Mouse (Mus musculus) intestine, embryonic 16.5 days (tissue): ENCODE data around the gene Mip. TPM values are rescaled to one million over a fixed set of nuclear protein-coding genes. Genes with fewer than 3 reads are reported as not detected.

Experiments used
- ATAC-seq: fragments of 200-750 bp; cut with Nextera tagmentation; 2 replicates; pipeline ENCODE4 v1.8.0; 2017; ENCODE audit warnings: moderate TSS enrichment, moderate library complexity
- H3K27ac ChIP-seq: fragments of 300-500 bp; sonication (generic); 2 replicates; pipeline ENCODE4 v1.5.1; 2014; ENCODE audit warnings: mild to moderate bottlenecking, low read length
- H3K27me3 ChIP-seq: fragments of 300-500 bp; sonication (generic); replicated peaks from 2 replicates; pipeline ENCODE4 v1.6.1; 2014; ENCODE audit warnings: low read length, control low read depth, mixed read lengths; ENCODE audit not compliant: control insufficient read depth, insufficient read depth
- H3K36me3 ChIP-seq: fragments of 300-500 bp; sonication (generic); 2 replicates; pipeline ENCODE4 v1.6.1; 2014; ENCODE audit warnings: low read length, control low read depth; ENCODE audit not compliant: control insufficient read depth, insufficient read depth
- H3K4me1 ChIP-seq: fragments of 300-500 bp; sonication (generic); 2 replicates; pipeline ENCODE4 v1.6.1; 2014; ENCODE audit warnings: low read length, control low read depth, mixed read lengths; ENCODE audit not compliant: control insufficient read depth, insufficient read depth
- H3K4me2 ChIP-seq: fragments of 300-500 bp; sonication (generic); 2 replicates; pipeline ENCODE4 v1.6.1; 2014; ENCODE audit warnings: low read depth, low read length, control low read depth
- H3K4me3 ChIP-seq: fragments of 300-500 bp; sonication (generic); 2 replicates; pipeline ENCODE4 v1.5.1; 2014; ENCODE audit warnings: mild to moderate bottlenecking, low read length
- H3K9ac ChIP-seq: fragments of 300-500 bp; sonication (generic); 2 replicates; pipeline ENCODE4 v1.6.1; 2014; ENCODE audit warnings: low read depth, low read length
- H3K9me3 ChIP-seq: fragments of 300-500 bp; sonication (generic); 2 replicates; pipeline ENCODE4 v1.6.1; 2016; ENCODE audit warnings: low read length, control low read depth; ENCODE audit not compliant: control insufficient read depth
- WGBS: fragments of 180-500 bp; shearing (Covaris S2); extraction: QIAGEN DNeasy Blood & Tissue Kit; methylation state at CpG from one replicate; pipeline ENCODE4 v1.1.7; 2014; 5-methylcytosine and 5-hydroxymethylcytosine counted together
- polyA plus RNA-seq: library from polyadenylated mRNA; unstranded; fragments of >200 nt; fragmentation: Nextera tagmentation; extraction: Ambion mirVana; gene quantifications from 2 replicates; pipeline ENCODE4 v1.2.1, GENCODE M21; 2015

The Mip gene
- polyA plus RNA-seq, result 0.06 TPM in 1 of 2 replicates, not detected in the other

- no peak within 1 kb of the TSS for H3K4me2 ChIP-seq
Measured at GRCm38 (mm10) chr10:128225538-128225937, at the start of gene Mip. Gene Mip (plus strand): TSS chr10:128225838.

GRCm38 (mm10) chr10:128175996-128176755 is 49.5 kb upstream of the Mip start:
- no peaks in the 10 kb centered on the region for H3K36me3 ChIP-seq
- H3K27ac ChIP-seq, result peak overlapping the region; percentile 84
- 1% methylated on average over 17 of the region's 17 CpGs for WGBS
- H3K4me2 ChIP-seq, result peak overlapping the region; percentile 68
- H3K4me3 ChIP-seq, result peak overlapping the region; percentile 67
- H3K27me3 ChIP-seq, result no peaks in the 10 kb centered on the region
- no peaks in the 10 kb centered on the region for H3K9me3 ChIP-seq
- peak; percentile 83 for ATAC-seq
- peaks cover 15% of the 10 kb centered on the region for H3K4me1 ChIP-seq
- H3K9ac ChIP-seq, result peak overlapping the region; percentile 72

More at GRCm38 (mm10) chr10:128225538-128225937, at the start of gene Mip:
- H3K27me3 ChIP-seq, result no peaks in the 10 kb centered on the region
- no peak within 1 kb of the TSS for H3K9ac ChIP-seq
- no peaks in the 10 kb centered on the region for H3K36me3 ChIP-seq
- H3K4me1 ChIP-seq, result no peaks in the 10 kb centered on the region
- H3K4me3 ChIP-seq, result no peak within 1 kb of the TSS
- WGBS, result 50% methylated on average over 4 of the region's 4 CpGs
- no peaks in the 10 kb centered on the region for H3K9me3 ChIP-seq
- no peak for ATAC-seq
- H3K27ac ChIP-seq, result no peak within 1 kb of the TSS

DNA sequence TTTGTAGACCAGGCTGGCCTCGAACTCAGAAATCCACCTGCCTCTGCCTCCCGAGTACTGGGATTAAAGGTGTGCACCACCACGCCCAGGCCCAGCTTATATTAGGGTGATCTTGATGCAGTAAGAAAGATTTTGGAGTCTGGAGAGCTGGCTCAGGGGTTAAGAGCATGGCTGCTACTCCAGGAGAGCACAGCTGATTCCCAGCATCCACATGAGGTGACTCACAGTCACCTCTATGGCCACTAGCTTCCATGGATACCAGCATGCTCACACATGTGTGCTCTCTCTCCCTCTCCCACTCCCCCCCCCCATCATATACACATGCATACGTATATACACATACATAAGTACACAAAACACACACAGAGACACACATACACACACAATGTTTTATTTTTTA is 48.3 kb upstream of the Mip start:
- Histone ChIP-seq H3K36me3 (no peaks in the 10 kb centered on the region), H3K27me3 (no peaks in the 10 kb centered on the region), H3K4me1 (peaks cover 15% of the 10 kb centered on the region), H3K4me3 (no peak overlapping the region), H3K27ac (no peak overlapping the region), H3K9me3 (no peaks in the 10 kb centered on the region), H3K9ac (no peak overlapping the region), H3K4me2 (no peak overlapping the region)
- WGBS, result 90% methylated on average over 4 of the region's 4 CpGs
- no peak for ATAC-seq

GRCm38 (mm10) chr10:128179989-128180388 is 45.6 kb upstream of the Mip start, which contains the start of gene Rbms2:
Gene Rbms2 (minus strand): TSS chr10:128180297.
- Histone ChIP-seq H3K27ac (peak within 1 kb of the TSS; percentile 62), H3K36me3 (no peaks in the 10 kb centered on the region), H3K9me3 (no peaks in the 10 kb centered on the region), H3K27me3 (no peaks in the 10 kb centered on the region), H3K4me3 (peak within 1 kb of the TSS; percentile 30), H3K4me1 (peaks cover 12% of the 10 kb centered on the region), H3K9ac (peak within 1 kb of the TSS; percentile 49), H3K4me2 (peak within 1 kb of the TSS; percentile 53)
- WGBS, result 3% methylated on average over 6 of the region's 6 CpGs
- no peak for ATAC-seq

DNA sequence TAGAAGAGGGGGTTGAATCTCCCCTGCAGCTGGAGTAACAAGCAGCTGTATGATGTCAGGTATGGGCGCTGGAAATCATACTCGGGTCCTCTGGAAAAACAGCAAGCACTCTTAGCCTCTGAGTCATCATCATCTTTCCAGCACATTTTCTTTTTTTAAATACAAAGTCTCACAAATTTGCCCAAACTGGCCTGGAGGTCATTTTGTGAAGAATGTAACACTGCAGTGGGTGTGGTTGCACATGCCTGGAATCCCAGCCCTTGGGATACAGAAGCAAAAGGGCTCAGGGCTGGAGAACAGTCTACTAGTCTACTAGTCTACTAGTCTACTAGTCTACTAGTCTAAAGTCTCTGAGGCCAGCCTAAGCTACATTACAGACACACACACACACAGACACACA is 41.3 kb upstream of the Mip start:
- H3K27ac ChIP-seq, result no peak overlapping the region
- H3K4me3 ChIP-seq, result no peak overlapping the region
- no peak for ATAC-seq
- H3K9me3 ChIP-seq, result no peaks in the 10 kb centered on the region
- WGBS, result 69% methylated on average over 2 of the region's 2 CpGs
- H3K9ac ChIP-seq, result no peak overlapping the region
- H3K27me3 ChIP-seq, result no peaks in the 10 kb centered on the region
- H3K4me1 ChIP-seq, result peaks cover 8% of the 10 kb centered on the region
- no peak overlapping the region for H3K4me2 ChIP-seq
- no peaks in the 10 kb centered on the region for H3K36me3 ChIP-seq

DNA sequence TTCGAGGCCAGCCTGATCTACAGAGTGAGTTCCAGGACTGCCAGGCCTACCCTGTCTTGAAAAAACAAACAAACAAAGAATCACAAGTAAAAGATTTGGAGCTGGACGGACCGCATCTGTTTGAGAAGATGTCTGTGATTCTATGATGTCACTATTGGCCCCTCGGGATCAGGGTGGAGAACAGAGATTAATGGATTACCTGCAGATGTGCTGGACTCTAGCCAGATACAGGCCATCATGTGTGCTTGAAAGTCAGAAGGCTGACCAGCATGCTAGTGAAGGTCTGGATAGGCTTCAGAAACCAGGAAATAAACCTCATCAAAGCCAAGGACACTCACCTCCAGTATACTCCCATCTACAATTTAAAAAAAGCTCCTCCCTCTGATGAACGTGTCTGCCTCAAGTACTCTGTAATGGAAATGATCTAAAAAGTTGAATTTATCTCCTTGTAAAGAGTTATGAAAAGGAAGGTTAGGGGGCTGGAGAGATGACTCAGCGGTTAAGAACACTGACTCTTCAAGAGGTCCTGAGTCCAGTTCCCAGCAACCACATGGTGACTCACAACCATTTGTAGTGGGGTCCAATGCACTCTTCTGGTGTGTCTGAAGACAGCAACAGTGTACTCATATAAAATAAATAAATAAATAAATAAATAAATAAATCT is 40.2 kb upstream of the Mip start:
- Histone ChIP-seq H3K9me3 (no peaks in the 10 kb centered on the region), H3K27ac (no peak overlapping the region), H3K4me1 (0 out of 2 replicates have a peak, but pooled peaks cover 5% of the 10 kb centered on the region), H3K27me3 (no peaks in the 10 kb centered on the region), H3K4me2 (no peak overlapping the region), H3K9ac (no peak overlapping the region), H3K4me3 (no peak overlapping the region), H3K36me3 (no peaks in the 10 kb centered on the region)
- WGBS, result 62% methylated on average over 6 of the region's 6 CpGs
- 0 out of 2 replicates have a peak, but pooled peaks have one; percentile 26 for ATAC-seq

- ATAC-seq, result peak; percentile 65
- Histone ChIP-seq H3K4me2 (no peak overlapping the region), H3K4me3 (no peak overlapping the region), H3K9ac (no peak overlapping the region), H3K36me3 (no peaks in the 10 kb centered on the region), H3K27me3 (no peaks in the 10 kb centered on the region), H3K9me3 (no peaks in the 10 kb centered on the region), H3K4me1 (0 out of 2 replicates have a peak, but pooled peaks cover 5% of the 10 kb centered on the region), H3K27ac (no peak overlapping the region)
- 59% methylated on average over 2 of the region's 2 CpGs for whole genome bisulfite sequencing
Measured at GRCm38 (mm10) chr10:128185959-128186358, 39.7 kb upstream of the Mip start.

DNA sequence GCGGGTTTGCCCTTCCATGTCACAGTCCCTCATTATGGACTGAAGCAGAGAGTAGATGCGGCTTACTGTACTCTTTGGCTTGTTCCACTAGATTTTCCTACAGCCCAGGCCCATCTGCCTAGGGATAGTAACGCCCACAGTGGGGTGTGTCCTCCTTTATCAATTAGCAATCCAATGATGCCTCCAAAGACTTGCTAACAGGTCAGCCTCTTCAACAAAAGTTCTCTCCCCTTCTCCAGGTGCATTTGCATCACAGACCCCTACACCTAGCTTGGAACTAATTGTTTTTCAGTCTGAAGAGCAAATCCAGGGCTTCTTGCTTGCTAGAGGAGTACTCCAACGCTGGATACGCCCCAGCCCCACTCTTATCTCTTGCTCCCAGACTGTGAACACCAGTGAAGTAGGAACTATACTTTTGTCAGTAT is 38.4 kb upstream of the Mip start:
- H3K27ac ChIP-seq, result no peak overlapping the region
- no peaks in the 10 kb centered on the region for H3K9me3 ChIP-seq
- H3K4me3 ChIP-seq, result no peak overlapping the region
- no peak overlapping the region for H3K4me2 ChIP-seq
- no peak overlapping the region for H3K9ac ChIP-seq
- H3K4me1 ChIP-seq, result 0 out of 2 replicates have a peak, but pooled peaks cover 7% of the 10 kb centered on the region
- H3K27me3 ChIP-seq, result no peaks in the 10 kb centered on the region
- H3K36me3 ChIP-seq, result no peaks in the 10 kb centered on the region
- ATAC-seq, result no peak
- WGBS, result 64% methylated on average over 5 of the region's 5 CpGs

DNA sequence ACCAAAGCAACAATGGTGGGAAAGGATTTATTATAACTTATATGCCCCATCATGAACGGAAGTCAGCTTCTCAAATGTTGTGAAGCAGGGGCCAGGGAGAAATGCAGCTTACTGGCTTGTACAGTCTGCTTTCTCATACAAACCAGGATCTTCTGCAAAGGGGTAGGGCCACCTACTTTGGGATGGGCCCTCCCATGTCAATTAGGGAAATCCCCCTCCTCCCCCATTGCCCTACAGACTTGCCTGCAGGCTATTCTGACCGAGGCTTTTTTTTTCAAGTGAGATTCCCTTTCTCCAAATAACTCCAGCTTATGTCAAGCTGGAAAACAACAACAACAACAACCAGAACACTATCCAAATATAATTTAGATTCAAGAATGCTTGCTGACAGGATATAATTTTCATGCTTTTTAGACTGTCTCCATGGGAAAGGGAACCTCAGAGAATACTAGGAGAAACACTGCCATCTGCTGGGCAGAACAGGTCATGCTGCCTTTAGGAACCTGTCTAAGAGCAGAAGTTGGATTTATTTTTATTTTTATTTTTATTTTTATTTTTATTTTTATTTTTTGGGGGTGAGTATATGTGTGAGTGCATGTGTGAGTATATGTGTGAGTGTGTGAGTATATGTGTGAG is 37.3 kb upstream of the Mip start:
- Histone ChIP-seq H3K4me2 (no peak overlapping the region), H3K36me3 (no peaks in the 10 kb centered on the region), H3K27ac (no peak overlapping the region), H3K9me3 (no peaks in the 10 kb centered on the region), H3K4me3 (no peak overlapping the region), H3K27me3 (no peaks in the 10 kb centered on the region), H3K4me1 (0 out of 2 replicates have a peak, but pooled peaks cover 2% of the 10 kb centered on the region), H3K9ac (no peak overlapping the region)
- ATAC-seq, result no peak
- 40% methylated on average over 2 of the region's 2 CpGs for WGBS
